In the genomic region with DNA sequence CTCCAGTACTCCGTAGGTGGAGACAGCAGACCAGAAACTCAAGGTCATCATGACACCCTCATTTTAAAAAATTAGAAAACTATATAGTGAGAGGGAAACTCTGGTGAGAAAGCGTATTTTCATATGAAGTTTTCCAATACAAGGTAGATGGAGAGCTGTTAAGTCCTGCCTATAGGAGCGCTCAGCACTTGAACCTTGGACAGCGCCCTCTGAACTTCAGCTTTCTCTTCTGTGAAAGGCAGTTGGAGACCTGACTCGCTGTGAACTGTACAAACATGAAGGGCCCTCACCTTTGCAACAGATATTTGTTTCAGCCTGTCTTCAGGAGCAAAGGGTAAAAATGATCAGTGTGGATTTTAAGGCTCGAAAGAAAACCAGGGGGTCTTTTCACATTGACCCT, we compare ENCODE assay signal across 19 mouse cellular contexts.
DNase-seq lines count a peak whose midpoint lies in the region; ATAC-seq lines count a peak whose summit lies in the region.
"Had no signal": no experiment of that assay in that cellular context is flagged by ENCODE, and none has a peak within 500 bp of the region (broad histone marks: within the 10 kb centered on the region; RNA-seq: fewer than 3 reads in every experiment).

No protein-coding gene starts in this region.

- H3K4me1 ChIP-seq in kidney, embryonic 14.5 days (ENCODE audit: control insufficient read depth, insufficient read depth, low read length) = no peaks in the 10 kb centered on the region
- no peaks in the 10 kb centered on the region for H3K4me1 ChIP-seq in forebrain, embryonic 10.5 days
- H3K4me1 ChIP-seq: limb, embryonic 12.5 days had no signal

- WGBS in kidney, embryonic 14.5 days = 75% methylated on average over 6 of the region's 6 CpGs
- 80% methylated on average over 6 of the region's 6 CpGs for WGBS in forebrain, embryonic 10.5 days

- no peaks in the 10 kb centered on the region for H3K36me3 ChIP-seq in kidney, embryonic 14.5 days (ENCODE audit: control insufficient read depth, insufficient read depth, low read length)
- no peaks in the 10 kb centered on the region for H3K36me3 ChIP-seq in forebrain, embryonic 10.5 days (replicated peaks)
- H3K36me3 ChIP-seq: limb, embryonic 12.5 days had no signal

- no peak overlapping the region for H3K4me3 ChIP-seq in kidney, embryonic 14.5 days (ENCODE audit: low read length)
- H3K4me3 ChIP-seq in forebrain, embryonic 10.5 days = no peak overlapping the region
- H3K4me3 ChIP-seq: erythroblast, embryonic 14.5 days; limb, embryonic 12.5 days had no signal

- H3K27me3 ChIP-seq in kidney, embryonic 14.5 days (ENCODE audit: control insufficient read depth, insufficient read depth, low read length) = no peaks in the 10 kb centered on the region
- H3K27me3 ChIP-seq in forebrain, embryonic 10.5 days (ENCODE audit: poor library complexity, severe bottlenecking) = no peaks in the 10 kb centered on the region
- H3K27me3 ChIP-seq: limb, embryonic 12.5 days had no signal

- peak; percentile 17 for DNase-seq in kidney, postnatal 10 days
- peak; percentile 27 for DNase-seq in R1 (ENCODE audit: low read depth, low spot score)
- DNase-seq in embryo, embryonic 11.5 days (ENCODE audit: low read depth, low spot score) = peak; percentile 3
- peak; percentile 18 for DNase-seq in mesoderm, embryonic 11.5 days (ENCODE audit: low read depth, low spot score)
- no peak for DNase-seq in forebrain, embryonic 10.5 days (ENCODE audit: extremely low spot score, low spot score)
- DNase-seq in urinary bladder, adult 2 months (ENCODE audit: low spot score) = no peak
- DNase-seq: gastrocnemius, postnatal 10 days; heart, postnatal 36 days; kidney, postnatal 25 days; lung, postnatal 4 days; midbrain, embryonic 14.5 days; thymus, adult 2 months had no signal

- H3K9me3 ChIP-seq in kidney, embryonic 14.5 days (ENCODE audit: control insufficient read depth, low read length) = no peaks in the 10 kb centered on the region
- H3K9me3 ChIP-seq in forebrain, embryonic 10.5 days = no peaks in the 10 kb centered on the region
- H3K9me3 ChIP-seq: limb, embryonic 12.5 days had no signal

- no peak overlapping the region for H3K27ac ChIP-seq in kidney, embryonic 14.5 days (ENCODE audit: low read depth, low read length)
- H3K27ac ChIP-seq in forebrain, embryonic 10.5 days = no peak overlapping the region
- H3K27ac ChIP-seq: limb, embryonic 12.5 days had no signal

- H3K4me2 ChIP-seq in kidney, embryonic 14.5 days (replicated peaks; ENCODE audit: low read depth, low read length) = no peak overlapping the region
- H3K4me2 ChIP-seq: heart, embryonic 11.5 days; limb, embryonic 12.5 days had no signal

- no peak overlapping the region for H3K9ac ChIP-seq in kidney, embryonic 14.5 days (ENCODE audit: low read depth, low read length)
- H3K9ac ChIP-seq: limb, embryonic 12.5 days had no signal

- ATAC-seq in kidney, embryonic 14.5 days (ENCODE audit: low FRiP score, low TSS enrichment) = no peak
- ATAC-seq: CD4-positive, CD25-positive, alpha-beta regulatory T cell, adult 4 months; forebrain, embryonic 16.5 days; intestine, embryonic 16.5 days had no signal

Comparison
In these comparisons a context has a peak if more than half of its experiments do, and no peak if none do; other contexts are left out.
1. DNase-seq: peak in kidney, postnatal 10 days (single experiment), R1 (single experiment), embryo, embryonic 11.5 days (single experiment) and mesoderm, embryonic 11.5 days (single experiment); none in forebrain, embryonic 10.5 days (single experiment) and urinary bladder, adult 2 months (single experiment).